Mouse (Mus musculus): ENCODE measurements around the gene Mettl16. TPM values are rescaled to one million over a fixed set of nuclear protein-coding genes. Genes with fewer than 3 reads are reported as not detected.

Gene Mettl16
- 13.4 TPM for polyA plus RNA-seq (2014; fragmentation: Illumina TruSeq; extraction: RNeasy Lipid Tissue Mini Kit (QIAGEN cat#74804); ENCODE audit: low read depth, low replicate concordance)

GRCm38 (mm10) chr11:74770595-74771207 is at the start of gene Mettl16:
Gene Mettl16, plus strand, starts transcription at chr11:74770830.

GRCm38 (mm10) chr11:74724235-74724791 is 46.3 kb upstream of the Mettl16 start, which contains the start of gene Pafah1b1:
Gene Pafah1b1, minus strand, starts transcription at chr11:74724670.

GRCm38 (mm10) chr11:74830256-74831161 is 59.9 kb downstream of the Mettl16 start, which contains the start of gene Mnt:
Gene Mnt, plus strand, starts transcription at chr11:74830920.

Other genes starting within 250 kb of the Mettl16 start
- 0.08 TPM for gene Rap1gap2, start 159.9 kb upstream of the Mettl16 start, polyA plus RNA-seq (2014; fragmentation: Illumina TruSeq; extraction: RNeasy Lipid Tissue Mini Kit (QIAGEN cat#74804); ENCODE audit: low read depth, low replicate concordance)
- gene Ccdc92b, start 151.2 kb upstream of the Mettl16 start, polyA plus RNA-seq (2014; fragmentation: Illumina TruSeq; extraction: RNeasy Lipid Tissue Mini Kit (QIAGEN cat#74804); ENCODE audit: low read depth, low replicate concordance) = not detected
- gene Cluh, start 121.3 kb upstream of the Mettl16 start, polyA plus RNA-seq (2014; fragmentation: Illumina TruSeq; extraction: RNeasy Lipid Tissue Mini Kit (QIAGEN cat#74804); ENCODE audit: low read depth, low replicate concordance) = 13.1 TPM
- gene Pafah1b1, start 46.2 kb upstream of the Mettl16 start, polyA plus RNA-seq (2014; fragmentation: Illumina TruSeq; extraction: RNeasy Lipid Tissue Mini Kit (QIAGEN cat#74804); ENCODE audit: low read depth, low replicate concordance) = 162 TPM
- 1.2 TPM for gene Mnt, start 60.1 kb downstream of the Mettl16 start, polyA plus RNA-seq (2014; fragmentation: Illumina TruSeq; extraction: RNeasy Lipid Tissue Mini Kit (QIAGEN cat#74804); ENCODE audit: low read depth, low replicate concordance)
- gene Sgsm2, start 126.2 kb downstream of the Mettl16 start, polyA plus RNA-seq (2014; fragmentation: Illumina TruSeq; extraction: RNeasy Lipid Tissue Mini Kit (QIAGEN cat#74804); ENCODE audit: low read depth, low replicate concordance) = 0.50 TPM
- 11.1 TPM for gene Tsr1, start 127.2 kb downstream of the Mettl16 start, polyA plus RNA-seq (2014; fragmentation: Illumina TruSeq; extraction: RNeasy Lipid Tissue Mini Kit (QIAGEN cat#74804); ENCODE audit: low read depth, low replicate concordance)
- 6.3 TPM for gene Smg6, start 155.0 kb downstream of the Mettl16 start, polyA plus RNA-seq (2014; fragmentation: Illumina TruSeq; extraction: RNeasy Lipid Tissue Mini Kit (QIAGEN cat#74804); ENCODE audit: low read depth, low replicate concordance)
- gene Srr, start 155.1 kb downstream of the Mettl16 start, polyA plus RNA-seq (2014; fragmentation: Illumina TruSeq; extraction: RNeasy Lipid Tissue Mini Kit (QIAGEN cat#74804); ENCODE audit: low read depth, low replicate concordance) = 120 TPM

All from liver, adult 10 weeks (tissue).